Mouse (Mus musculus) myocyte (in vitro differentiated cells): ENCODE results near the gene Kctd4. TPM values are rescaled to one million over a fixed set of nuclear protein-coding genes. Genes with fewer than 3 reads are reported as not detected.
A peak's percentile ranks its signal among the peaks of the same experiment; 100 is the strongest.

ENCODE experiments used
- H3K27me3 ChIP-seq: one replicate; pipeline ENCODE4 v1.6.1; 2011; ENCODE audit not compliant: control insufficient read depth, insufficient read depth, insufficient read length
- H3K36me3 ChIP-seq: one replicate; pipeline ENCODE4 v1.6.1; 2011; ENCODE audit not compliant: control insufficient read depth, insufficient read depth
- H3K4me2 ChIP-seq: one replicate; pipeline ENCODE4 v1.6.1; 2011; ENCODE audit warnings: low read depth, control low read depth
- H3K4me3 ChIP-seq: one replicate; pipeline ENCODE4 v1.5.1; 2011; ENCODE audit warnings: mild to moderate bottlenecking, control low read depth, moderate library complexity
- H3K79me2 ChIP-seq: one replicate; pipeline ENCODE4 v1.6.1; 2011; ENCODE audit not compliant: control insufficient read depth, insufficient read depth
- H3ac ChIP-seq: one replicate; pipeline ENCODE4 v1.6.1; 2011; ENCODE audit not compliant: control insufficient read depth, insufficient read length
- CEBPB ChIP-seq: IDR thresholded peaks from 2 replicates; pipeline ENCODE4 v1.6.1; 2011; ENCODE audit warnings: mild to moderate bottlenecking, moderate library complexity; ENCODE audit not compliant: poor library complexity, insufficient read depth, severe bottlenecking
- E2F4 ChIP-seq: IDR thresholded peaks from one replicate; pipeline ENCODE4 v1.6.1; 2011; ENCODE audit warnings: mild to moderate bottlenecking, control low read depth, moderate library complexity; ENCODE audit not compliant: insufficient read depth
- MAX ChIP-seq: IDR thresholded peaks from one replicate; pipeline ENCODE4 v1.6.1; 2011; ENCODE audit warnings: low read depth, mild to moderate bottlenecking, control low read depth
- MYOD1 ChIP-seq, 3 experiments: IDR thresholded peaks; one replicate each; pipeline ENCODE4 v1.6.1; 2011; ENCODE audit warnings: control low read depth in 2 of 3, low read depth in 2 of 3, mild to moderate bottlenecking in 2 of 3, moderate library complexity in 1 of 3; ENCODE audit not compliant: insufficient read length in 2 of 3, control insufficient read depth in 1 of 3
- MYOG ChIP-seq, 3 experiments: IDR thresholded peaks; one replicate each; pipeline ENCODE4 v1.6.1; 2011; ENCODE audit warnings: control low read depth in 2 of 3, low read depth in 2 of 3, mild to moderate bottlenecking in 2 of 3; ENCODE audit not compliant: insufficient read length in 2 of 3, control insufficient read depth in 1 of 3, insufficient read depth in 1 of 3
- POLR2A ChIP-seq: IDR thresholded peaks from one replicate; pipeline ENCODE4 v1.6.1; 2011; ENCODE audit warnings: low read depth, mild to moderate bottlenecking, control low read depth, moderate library complexity; ENCODE audit not compliant: insufficient read length
- POLR2AphosphoS2 ChIP-seq: IDR thresholded peaks from one replicate; pipeline ENCODE4 v1.6.1; 2011; ENCODE audit warnings: low read depth, control low read depth; ENCODE audit not compliant: insufficient read length
- REST ChIP-seq: IDR thresholded peaks from one replicate; pipeline ENCODE4 v1.6.1; 2011; ENCODE audit warnings: mild to moderate bottlenecking, control low read depth, moderate library complexity; ENCODE audit not compliant: insufficient read depth, insufficient read length
- SRF ChIP-seq: IDR thresholded peaks from one replicate; pipeline ENCODE4 v1.6.1; 2011; ENCODE audit warnings: low read depth; ENCODE audit not compliant: control insufficient read depth, insufficient read length
- TCF12 ChIP-seq: IDR thresholded peaks from one replicate; pipeline ENCODE4 v1.6.1; 2011; ENCODE audit warnings: mild to moderate bottlenecking, control low read depth; ENCODE audit not compliant: poor library complexity, insufficient read depth, severe bottlenecking
- TCF3 ChIP-seq: IDR thresholded peaks from one replicate; pipeline ENCODE4 v1.6.1; 2011; ENCODE audit warnings: low read depth, control low read depth; ENCODE audit not compliant: insufficient read length
- USF1 ChIP-seq: IDR thresholded peaks from one replicate; pipeline ENCODE4 v1.6.1; 2011; ENCODE audit warnings: low read depth, mild to moderate bottlenecking, control low read depth, moderate library complexity
- polyA plus RNA-seq: library from polyadenylated mRNA; unstranded; fragments of >200 nt; fragmentation: generic; extraction: Trizol; gene quantifications from one replicate; pipeline ENCODE4 v1.2.1, GENCODE M21; 2012; ENCODE audit warnings: missing spikeins

Kctd4 gene
- polyA plus RNA-seq, 1 experiment, result 0.01 TPM

DNA sequence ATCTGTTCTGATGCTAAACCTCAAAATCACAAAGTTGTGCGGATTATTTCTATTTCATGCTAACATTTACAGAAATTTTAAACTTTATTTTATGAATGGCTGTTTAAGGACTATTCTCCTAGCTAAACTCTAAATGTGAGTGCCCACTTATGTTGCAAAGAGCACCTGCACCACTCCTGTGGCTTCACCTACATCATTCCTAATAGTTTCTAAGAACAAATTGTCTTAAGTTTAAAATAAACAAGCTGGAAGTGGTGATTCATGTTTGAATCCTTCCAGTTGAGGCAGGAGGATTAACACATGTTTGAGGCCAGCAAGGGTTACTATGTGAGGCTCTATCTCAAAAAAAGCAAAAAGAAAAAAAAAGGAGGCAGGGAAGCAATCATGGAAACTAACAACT, 9.6 kb downstream of the Kctd4 start:
- no peak overlapping the region for H3ac ChIP-seq
- no peak overlapping the region for H3K4me3 ChIP-seq
- no peak overlapping the region for H3K4me2 ChIP-seq
- no peaks in the 10 kb centered on the region for H3K27me3 ChIP-seq
- H3K79me2 ChIP-seq, result peaks cover 13% of the 10 kb centered on the region
- TF ChIP-seq REST (no peak), CEBPB (no peak), USF1 (no peak), MYOG (IDR thresholded peaks at IDR 0.05; ENCODE audit: control insufficient read depth in 1 of 3, insufficient read depth in 1 of 3, insufficient read length in 2 of 3, low read depth in 2 of 3) (no peak), SRF (no peak), POLR2AphosphoS2 (no peak), TCF12 (no peak), E2F4 (no peak), TCF3 (no peak), MAX (no peak), MYOD1 (IDR thresholded peaks at IDR 0.05; ENCODE audit: control insufficient read depth in 1 of 3, insufficient read length in 2 of 3, low read depth in 2 of 3) (no peak), POLR2A (no peak)
- no peaks in the 10 kb centered on the region for H3K36me3 ChIP-seq

DNA sequence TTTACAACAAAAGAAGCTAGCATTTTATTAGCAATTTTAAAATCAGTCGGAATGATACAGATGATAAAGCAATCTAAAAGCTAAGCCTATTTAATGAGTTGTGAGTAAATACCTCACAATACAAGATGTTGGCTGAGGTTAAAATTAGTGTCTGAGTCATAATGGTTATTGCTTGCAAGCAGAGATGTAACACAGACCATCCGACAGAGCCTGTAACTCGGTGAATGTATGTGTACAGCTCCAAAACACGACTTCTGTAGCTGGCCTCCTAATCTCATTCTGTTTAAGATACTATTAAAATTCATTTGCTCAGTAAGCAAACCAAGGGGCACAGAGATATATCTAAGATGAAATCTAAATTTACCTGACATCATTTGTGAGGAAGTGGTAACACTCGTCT, 12.5 kb downstream of the Kctd4 start:
- H3K4me3 ChIP-seq, result no peak overlapping the region
- H3K79me2 ChIP-seq, result peaks cover 28% of the 10 kb centered on the region
- TF ChIP-seq CEBPB (no peak), MYOD1 (IDR thresholded peaks at IDR 0.05; ENCODE audit: control insufficient read depth in 1 of 3, insufficient read length in 2 of 3, low read depth in 2 of 3) (no peak), MYOG (IDR thresholded peaks at IDR 0.05; ENCODE audit: control insufficient read depth in 1 of 3, insufficient read depth in 1 of 3, insufficient read length in 2 of 3, low read depth in 2 of 3) (no peak), E2F4 (no peak)
- no peaks in the 10 kb centered on the region for H3K27me3 ChIP-seq
- H3K36me3 ChIP-seq, result no peaks in the 10 kb centered on the region
- peak overlapping the region; percentile 51 for H3K4me2 ChIP-seq
- H3ac ChIP-seq, result no peak overlapping the region

- Histone ChIP-seq H3K4me3 (no peak overlapping the region), H3K4me2 (no peak overlapping the region), H3K36me3 (no peaks in the 10 kb centered on the region), H3ac (no peak overlapping the region), H3K79me2 (peaks cover 10% of the 10 kb centered on the region), H3K27me3 (no peaks in the 10 kb centered on the region)
- no peak for TF ChIP-seq POLR2AphosphoS2
- no peak for TF ChIP-seq USF1
- no peak for TF ChIP-seq TCF12
- TF ChIP-seq REST, result no peak
- TF ChIP-seq POLR2A, result no peak
- no peak for TF ChIP-seq SRF
- TF ChIP-seq MAX, result no peak
- TF ChIP-seq E2F4, result no peak
- TF ChIP-seq MYOD1 (IDR thresholded peaks at IDR 0.05; ENCODE audit: control insufficient read depth in 1 of 3, insufficient read length in 2 of 3, low read depth in 2 of 3), result no peak
- TF ChIP-seq CEBPB, result no peak
- TF ChIP-seq TCF3, result no peak
- no peak for TF ChIP-seq MYOG (IDR thresholded peaks at IDR 0.05; ENCODE audit: control insufficient read depth in 1 of 3, insufficient read depth in 1 of 3, insufficient read length in 2 of 3, low read depth in 2 of 3)
These were observed 21.3 kb downstream of the Kctd4 start for GRCm38 (mm10) chr14:75976107-75976506.

- H3K36me3 ChIP-seq, result no peaks in the 10 kb centered on the region
- no peak overlapping the region for H3K4me3 ChIP-seq
- peaks cover 25% of the 10 kb centered on the region for H3K79me2 ChIP-seq
- H3K27me3 ChIP-seq, result no peaks in the 10 kb centered on the region
- TF ChIP-seq E2F4, result no peak
- TF ChIP-seq TCF3, result no peak
- TF ChIP-seq SRF, result no peak
- no peak for TF ChIP-seq REST
- TF ChIP-seq POLR2A, result no peak
- TF ChIP-seq MAX, result no peak
- no peak for TF ChIP-seq MYOG (IDR thresholded peaks at IDR 0.05; ENCODE audit: control insufficient read depth in 1 of 3, insufficient read depth in 1 of 3, insufficient read length in 2 of 3, low read depth in 2 of 3)
- no peak for TF ChIP-seq USF1
- TF ChIP-seq MYOD1 (IDR thresholded peaks at IDR 0.05; ENCODE audit: control insufficient read depth in 1 of 3, insufficient read length in 2 of 3, low read depth in 2 of 3), result no peak
- no peak overlapping the region for H3K4me2 ChIP-seq
- H3ac ChIP-seq, result no peak overlapping the region
These were observed 26.4 kb downstream of the Kctd4 start for GRCm38 (mm10) chr14:75981231-75981630.

DNA sequence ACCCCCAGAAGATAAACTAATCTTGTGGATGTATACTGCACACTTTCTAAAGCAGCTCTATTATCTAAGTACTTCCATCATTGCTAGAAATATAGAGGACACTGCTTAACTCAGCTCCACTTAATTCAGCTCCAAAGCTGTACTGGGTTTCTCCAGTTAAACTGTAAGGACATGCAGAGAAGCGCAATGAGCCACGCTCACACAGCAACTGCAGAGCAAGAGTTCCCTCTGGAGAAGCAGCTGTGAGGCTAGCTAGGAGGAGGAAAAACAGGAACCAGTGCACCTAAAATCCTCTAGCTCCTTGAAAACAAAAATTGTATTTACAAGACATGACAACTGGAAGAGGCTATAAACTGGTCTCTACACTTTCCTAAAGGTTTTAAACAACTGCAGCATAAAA, 29.1 kb downstream of the Kctd4 start:
- H3K4me3 ChIP-seq, result no peak overlapping the region
- no peaks in the 10 kb centered on the region for H3K36me3 ChIP-seq
- H3K4me2 ChIP-seq, result no peak overlapping the region
- peaks cover 25% of the 10 kb centered on the region for H3K79me2 ChIP-seq
- H3K27me3 ChIP-seq, result no peaks in the 10 kb centered on the region
- no peak for TF ChIP-seq CEBPB
- no peak for TF ChIP-seq TCF12
- TF ChIP-seq SRF, result no peak
- no peak for TF ChIP-seq MYOG (IDR thresholded peaks at IDR 0.05; ENCODE audit: control insufficient read depth in 1 of 3, insufficient read depth in 1 of 3, insufficient read length in 2 of 3, low read depth in 2 of 3)
- TF ChIP-seq USF1, result no peak
- TF ChIP-seq TCF3, result no peak
- TF ChIP-seq POLR2AphosphoS2, result no peak
- TF ChIP-seq POLR2A, result no peak
- no peak for TF ChIP-seq MAX
- TF ChIP-seq REST, result no peak
- TF ChIP-seq E2F4, result no peak
- no peak overlapping the region for H3ac ChIP-seq
